Mouse (Mus musculus) kidney, postnatal 25 days (tissue): ENCODE results near the gene Ecel1.
A peak's percentile ranks its signal among the peaks of the same experiment; 100 is the strongest.

Source experiments
- DNase-seq, 2 experiments: peaks; one replicate each; pipeline ENCODE4 v3.0.0; 2021; ENCODE audit warnings: mixed read lengths in 2 of 2

Gene Ecel1

DNA sequence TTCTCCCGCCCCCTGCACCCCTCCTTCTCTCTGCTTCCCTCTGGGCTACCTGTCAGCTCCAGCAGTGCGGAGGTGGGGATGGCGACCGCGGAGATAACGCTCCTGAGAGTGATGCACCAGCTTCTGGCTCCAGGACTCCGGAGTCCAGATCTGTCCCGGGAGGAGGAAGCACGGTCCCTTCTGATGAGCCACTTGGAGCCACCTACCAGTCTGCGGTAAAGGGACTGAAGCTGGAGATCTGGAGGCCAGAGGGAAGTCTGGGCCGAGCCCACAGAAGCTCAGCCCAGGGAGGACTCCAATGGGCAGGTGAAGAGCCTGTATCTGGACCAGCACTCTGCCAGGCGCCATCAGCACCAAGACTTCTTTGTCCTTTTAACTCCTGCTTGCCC lies at the start of gene Ecel1:
Ecel1 (minus strand) TSS at position 323 of the 389 bp plus-strand sequence.
- DNase-seq = no peak

DNA sequence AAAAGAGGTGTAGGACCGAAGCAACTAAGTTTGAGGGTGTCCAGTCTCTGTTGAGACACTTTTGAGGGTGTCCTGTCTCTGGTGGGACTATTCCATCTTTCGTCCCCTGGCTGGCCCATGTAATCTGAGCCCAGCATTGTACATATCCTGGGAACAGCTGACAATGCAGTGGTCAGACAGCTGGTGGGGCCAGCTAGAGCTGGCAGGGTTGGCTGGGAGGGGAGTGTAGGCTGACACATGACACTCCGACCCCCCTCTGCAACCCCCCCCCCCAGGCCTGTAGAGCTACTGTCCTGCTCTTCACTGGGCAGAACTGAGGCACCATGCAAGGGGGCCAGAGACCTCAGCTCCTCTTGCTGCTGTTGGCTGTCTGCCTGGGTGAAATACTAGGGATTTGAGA lies 49.2 kb upstream of the Ecel1 start:
- no peak for DNase-seq

DNA sequence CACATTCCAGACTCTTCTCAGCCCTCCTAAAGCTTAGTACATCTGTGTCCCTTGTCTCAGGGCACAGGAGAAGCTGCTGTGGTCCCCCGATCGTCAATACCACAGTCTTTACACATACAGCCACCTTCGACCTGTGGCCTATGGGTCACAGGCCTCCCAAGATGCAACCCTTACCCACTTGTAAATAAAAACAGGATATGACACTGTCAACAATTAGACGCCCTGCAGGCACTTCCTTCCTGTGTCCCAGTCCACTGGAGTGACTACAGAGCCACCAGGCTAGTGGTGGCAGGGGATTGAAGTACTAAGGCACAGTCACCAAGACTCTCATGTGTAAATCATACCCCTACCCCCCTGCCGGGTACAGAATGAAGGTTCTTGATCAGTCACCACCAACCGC lies 48.7 kb upstream of the Ecel1 start:
- peak in 1 of 2 experiments; percentile 23 for DNase-seq

DNA sequence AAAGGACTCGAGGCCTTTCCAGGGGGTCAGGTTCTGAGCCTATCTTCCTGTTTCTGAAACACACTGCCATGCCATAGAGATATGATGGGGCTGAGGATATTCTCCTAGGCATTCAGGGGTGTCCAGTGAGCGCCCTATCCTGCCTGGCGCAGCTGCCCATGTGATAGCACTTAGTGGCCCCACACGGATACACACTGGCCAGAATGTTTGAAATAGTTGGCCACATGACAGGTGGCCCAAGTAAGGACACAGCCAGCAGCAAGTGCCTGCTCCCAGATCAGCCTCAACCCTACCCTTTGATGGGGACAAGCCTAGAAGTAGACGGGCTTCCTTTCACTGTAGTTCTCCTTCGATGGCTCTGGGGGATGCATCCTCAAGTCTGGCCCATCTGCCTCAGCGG lies 48.1 kb upstream of the Ecel1 start, which contains the start of gene Chrng:
Chrng (plus strand) TSS at position 193 of the 400 bp plus-strand sequence.
- no peak for DNase-seq

DNA sequence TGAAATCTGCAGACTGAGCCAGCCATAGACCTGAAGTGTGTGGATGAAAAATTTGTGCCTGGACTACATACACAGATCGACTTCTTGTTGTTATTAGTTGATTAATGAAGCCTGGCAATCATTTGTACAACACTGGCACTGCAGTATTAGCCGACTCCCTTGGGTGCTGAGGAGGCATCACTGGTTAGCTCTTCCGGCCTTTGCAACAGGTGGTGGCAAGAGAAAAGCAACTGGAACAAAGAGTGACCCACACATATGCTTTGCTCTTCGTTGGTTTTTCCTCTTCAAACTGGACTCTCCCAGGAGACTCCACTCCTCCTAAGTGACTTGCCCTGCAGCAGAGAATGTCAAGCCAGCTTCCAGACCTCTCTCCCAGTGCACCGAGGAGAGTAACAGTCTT lies 47.5 kb upstream of the Ecel1 start:
- DNase-seq = no peak

DNA sequence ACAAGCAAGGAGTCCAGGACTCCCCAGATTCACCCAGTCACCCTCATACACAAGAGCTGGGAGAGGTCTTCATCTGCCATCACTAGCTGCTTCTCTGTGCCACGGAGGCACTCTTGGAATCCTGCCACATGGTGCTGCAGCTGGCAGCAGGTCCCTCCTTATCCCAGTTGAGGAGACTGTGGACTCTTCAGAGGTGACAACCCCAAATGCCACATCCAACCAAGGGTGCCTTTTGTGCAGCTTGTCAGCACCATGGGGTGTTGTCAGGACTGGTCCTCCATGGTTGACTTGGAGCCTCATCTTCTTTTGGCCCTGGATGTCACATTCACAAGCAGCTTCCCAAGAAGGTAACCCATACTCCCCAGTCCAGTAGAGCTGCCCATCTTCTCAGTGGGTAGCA lies 45.5 kb upstream of the Ecel1 start:
- no peak for DNase-seq

DNA sequence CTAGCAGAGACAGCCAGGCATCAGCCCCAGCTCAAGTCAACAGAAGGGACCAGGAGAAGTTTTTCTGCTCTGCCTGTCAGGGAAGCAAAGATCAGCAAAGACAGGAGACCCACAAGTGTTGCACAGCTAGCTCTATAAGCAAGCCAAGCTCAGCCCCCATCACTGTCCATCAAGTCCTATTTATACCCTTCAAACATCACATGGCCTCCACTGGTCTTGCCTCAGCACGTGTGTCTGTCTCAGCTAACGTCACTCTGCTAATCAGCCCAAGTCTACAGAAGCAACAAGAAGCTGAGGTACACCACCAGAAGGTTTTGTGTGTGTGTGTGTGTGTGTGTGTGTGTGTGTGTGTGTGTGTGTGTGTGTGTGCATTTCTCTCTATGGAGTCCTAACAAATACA lies 44.5 kb upstream of the Ecel1 start:
- DNase-seq = no peak

DNA sequence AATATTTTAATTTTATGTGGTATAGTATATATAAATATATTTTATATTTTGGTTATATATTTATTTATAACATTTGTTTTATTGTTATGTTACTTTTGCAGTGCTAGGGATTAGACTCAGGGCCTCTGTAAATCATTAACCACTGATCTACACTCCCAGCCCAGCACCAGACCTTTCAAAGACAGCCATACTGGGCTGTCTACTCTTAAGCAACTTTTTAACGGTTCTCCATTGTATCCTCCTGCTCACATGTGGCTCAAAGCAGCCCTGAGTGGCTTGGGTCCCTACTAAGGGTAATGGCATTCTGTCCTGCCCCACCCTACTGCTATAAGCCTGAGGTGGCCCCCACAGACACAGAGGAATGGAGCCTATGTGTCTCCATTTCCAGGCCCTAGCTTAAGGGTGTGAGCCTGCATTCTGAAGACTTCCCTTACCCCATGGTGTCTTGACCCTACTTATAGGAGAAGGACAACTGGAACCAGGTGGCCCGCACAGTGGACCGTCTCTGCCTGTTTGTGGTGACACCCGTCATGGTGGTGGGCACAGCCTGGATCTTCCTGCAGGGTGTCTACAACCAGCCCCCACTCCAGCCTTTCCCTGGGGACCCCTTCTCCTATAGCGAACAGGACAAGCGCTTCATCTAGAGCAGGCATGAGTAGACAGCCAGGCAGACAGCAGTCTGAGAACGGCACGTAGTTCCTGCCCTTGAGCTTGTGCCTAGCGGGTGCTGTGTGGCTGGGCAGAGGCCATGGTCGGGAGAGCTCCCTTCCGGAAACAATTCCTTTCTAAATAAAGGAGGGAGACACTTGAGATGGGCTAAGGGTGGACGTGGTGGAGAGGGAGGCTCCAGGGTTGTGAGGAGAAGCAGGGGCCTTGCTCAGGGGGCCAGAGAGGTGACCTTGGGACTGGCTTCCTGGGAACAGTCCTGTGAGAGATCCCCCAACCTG lies 42.1 kb upstream of the Ecel1 start:
- DNase-seq = peak in 1 of 2 experiments; percentile 32

DNA sequence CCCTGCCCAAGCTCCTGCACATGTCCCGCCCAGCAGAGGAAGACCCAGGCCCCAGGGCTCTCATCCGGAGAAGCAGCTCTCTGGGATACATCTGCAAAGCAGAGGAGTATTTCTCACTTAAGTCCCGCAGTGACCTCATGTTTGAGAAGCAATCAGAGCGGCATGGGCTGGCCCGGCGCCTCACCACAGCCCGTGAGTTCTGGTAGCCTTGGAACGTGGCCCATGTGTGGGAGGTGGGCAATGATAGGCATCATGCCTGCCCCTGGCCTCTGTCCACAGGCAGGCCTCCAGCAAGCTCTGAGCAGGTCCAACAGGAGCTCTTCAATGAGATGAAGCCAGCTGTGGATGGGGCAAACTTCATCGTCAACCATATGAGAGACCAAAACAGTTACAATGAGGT lies 41.0 kb upstream of the Ecel1 start:
- DNase-seq = peak in 1 of 2 experiments; percentile 34

DNA sequence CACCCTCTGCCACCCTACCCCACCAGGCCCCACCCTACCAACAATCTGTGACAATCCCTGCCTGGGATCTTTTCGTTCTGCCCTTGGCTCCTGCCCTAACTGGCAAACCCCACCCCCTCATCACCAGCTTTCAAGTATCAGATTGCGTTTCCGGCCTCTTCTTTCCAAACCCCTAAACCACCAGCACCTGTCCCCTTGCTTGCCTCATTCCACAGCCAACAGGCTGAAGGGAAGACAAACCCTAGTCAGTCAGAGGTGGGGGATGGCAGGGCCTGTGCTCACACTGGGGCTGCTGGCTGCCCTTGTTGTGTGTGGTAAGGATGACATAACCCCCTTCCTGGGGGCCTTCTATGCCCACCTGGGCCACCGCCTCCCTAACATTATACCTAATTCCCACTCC lies 34.1 kb upstream of the Ecel1 start, which contains the start of gene Chrnd:
Chrnd (plus strand) TSS at position 179 of the 400 bp plus-strand sequence.
- no peak for DNase-seq

DNA sequence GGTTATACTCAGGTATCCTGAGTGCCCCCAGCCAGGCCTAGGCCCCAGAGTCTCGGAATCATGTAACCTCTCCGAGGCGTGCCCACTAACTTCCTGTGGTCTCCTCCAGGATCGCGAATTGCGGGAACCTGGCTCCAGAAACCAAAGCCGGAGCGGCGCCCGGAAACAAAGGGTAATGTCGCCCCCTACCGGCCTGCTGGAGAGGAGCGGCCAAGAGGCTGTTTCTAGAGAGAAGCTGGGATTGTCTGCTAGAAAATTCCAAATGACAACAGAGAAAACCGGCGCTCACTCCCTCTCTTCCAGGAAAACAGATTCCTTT lies 30.7 kb upstream of the Ecel1 start:
- DNase-seq = peak; percentile 66 to 80

DNA sequence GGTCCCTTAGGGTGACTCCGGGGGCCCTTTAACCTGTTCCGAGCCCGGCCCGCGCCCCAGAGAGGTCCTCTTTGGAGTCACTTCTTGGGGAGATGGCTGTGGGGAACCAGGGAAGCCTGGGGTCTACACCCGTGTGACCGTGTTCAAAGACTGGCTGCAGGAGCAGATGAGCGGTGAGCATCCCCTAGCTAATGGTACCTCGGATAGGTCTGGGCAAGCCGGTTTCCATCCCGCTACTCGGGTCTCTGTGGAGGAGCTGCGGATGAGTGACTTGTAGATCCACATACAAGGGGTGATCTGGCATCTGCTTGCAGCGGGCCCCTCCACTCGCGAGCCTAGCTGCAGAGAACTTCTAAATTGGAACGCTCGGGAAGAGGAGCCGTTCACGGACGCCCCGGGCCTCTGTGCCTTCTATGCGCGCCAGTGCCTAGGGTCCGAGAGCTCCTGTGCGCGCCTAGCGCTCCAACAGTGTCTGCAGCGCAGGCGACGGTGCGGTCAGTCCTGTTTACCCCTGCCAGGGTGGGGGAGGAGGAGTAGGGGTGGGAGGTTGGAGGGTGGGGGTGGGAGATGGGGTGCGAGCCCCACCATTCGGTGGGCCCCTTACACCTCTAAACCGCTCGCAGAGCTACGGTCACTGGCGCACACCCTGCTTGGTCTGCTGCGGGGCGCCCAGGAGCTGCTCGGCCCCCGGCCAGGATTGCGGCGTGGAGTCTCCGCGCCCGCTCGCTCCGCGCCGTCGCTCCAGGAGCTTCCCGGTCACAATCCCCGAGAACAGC lies 30.1 kb upstream of the Ecel1 start:
- DNase-seq = no peak

DNA sequence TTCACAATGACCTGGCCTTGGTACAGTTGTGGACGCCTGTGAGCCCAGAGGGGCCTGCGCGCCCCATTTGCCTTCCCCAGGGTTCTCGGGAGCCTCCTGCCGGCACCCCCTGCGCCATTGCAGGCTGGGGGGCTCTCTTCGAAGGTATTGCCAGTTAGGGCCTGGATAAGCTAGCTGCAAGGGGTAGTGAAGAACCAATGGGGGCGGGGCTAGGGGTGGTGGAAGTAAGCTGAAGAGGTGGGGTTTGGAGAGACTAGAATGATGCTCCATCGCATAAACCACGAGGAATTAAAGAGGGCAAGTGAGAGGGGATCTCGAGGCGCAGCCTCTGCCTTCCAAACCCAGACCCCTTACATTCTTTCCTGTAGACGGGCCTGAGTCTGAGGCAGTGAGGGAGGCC lies 29.2 kb upstream of the Ecel1 start:
- DNase-seq = no peak

DNA sequence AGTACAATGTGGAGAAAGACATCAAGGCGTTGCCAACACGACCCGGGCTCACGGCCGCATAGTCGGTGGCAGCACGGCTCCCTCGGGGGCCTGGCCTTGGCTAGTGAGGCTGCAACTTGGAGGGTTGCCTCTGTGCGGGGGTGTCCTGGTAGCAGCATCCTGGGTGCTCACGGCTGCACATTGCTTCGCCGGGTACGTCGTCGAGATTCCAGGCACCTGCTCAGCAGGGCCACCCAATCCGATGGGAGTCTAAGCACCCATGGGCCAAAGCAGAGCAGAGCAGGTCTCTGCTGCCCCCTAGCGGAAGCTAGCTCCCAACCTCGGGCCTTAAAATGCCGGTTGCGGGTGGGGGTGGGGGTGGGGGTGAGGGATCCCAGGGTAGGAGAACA lies 28.4 kb upstream of the Ecel1 start:
- peak; percentile 84 to 87 for DNase-seq

DNA sequence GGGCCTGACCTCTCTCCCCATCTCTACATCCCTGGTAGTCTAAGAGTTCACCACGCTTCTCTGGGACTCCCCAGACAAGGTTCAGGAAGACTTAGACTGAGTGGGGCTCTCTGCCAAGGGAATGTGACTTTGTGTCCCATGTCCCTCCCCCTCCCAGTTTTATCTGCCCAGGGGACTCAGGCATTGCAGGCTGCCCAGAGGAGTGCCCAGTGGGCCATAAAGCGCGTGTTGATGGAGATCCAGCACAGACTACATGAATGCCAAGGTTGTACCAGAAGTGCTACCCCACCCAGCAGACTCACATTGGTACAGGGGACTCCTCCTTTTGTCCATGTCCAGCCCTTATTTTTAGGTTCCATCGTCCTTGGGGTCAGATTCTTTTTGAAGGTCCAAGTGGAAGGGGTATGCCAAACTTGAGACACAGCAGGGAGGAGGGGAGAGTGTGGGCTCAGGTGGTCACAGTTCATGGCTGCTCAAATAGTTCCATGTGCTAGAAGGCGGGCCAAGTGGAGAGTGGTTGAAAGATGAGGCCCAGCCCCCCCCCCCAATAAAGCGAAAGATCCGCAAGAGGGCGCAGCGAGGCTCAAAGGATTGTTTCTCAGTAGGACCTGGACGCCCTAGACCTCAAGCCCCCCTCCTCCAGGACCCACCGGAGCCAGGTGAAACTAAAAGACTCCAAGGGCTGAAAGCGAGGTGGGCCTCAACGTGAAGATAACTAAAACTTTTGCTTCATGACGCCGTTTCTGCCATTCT lies 27.9 kb upstream of the Ecel1 start:
- DNase-seq = no peak

DNA sequence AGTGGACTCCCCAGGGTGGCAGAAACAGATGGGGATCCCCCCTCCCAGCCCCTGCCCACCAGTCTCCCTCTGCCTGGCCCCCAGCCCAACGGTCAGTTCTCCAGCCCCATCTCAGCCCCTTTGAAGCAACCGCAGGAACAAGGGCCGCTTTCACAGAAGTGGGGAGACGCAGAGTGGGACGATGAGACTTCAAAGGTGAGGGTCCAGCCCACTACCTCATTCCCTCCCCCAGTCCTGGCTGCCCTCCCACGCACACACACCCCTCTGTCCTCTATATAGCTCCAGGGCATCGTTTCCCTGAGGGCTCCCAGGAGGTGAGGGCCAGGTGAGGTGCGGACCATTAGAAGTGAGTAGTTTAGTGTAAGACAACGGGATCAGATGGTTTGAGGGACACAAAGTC lies 26.7 kb upstream of the Ecel1 start, which contains the start of gene Prss56:
Prss56 (plus strand) TSS at position 301 of the 400 bp plus-strand sequence.
- no peak for DNase-seq

DNA sequence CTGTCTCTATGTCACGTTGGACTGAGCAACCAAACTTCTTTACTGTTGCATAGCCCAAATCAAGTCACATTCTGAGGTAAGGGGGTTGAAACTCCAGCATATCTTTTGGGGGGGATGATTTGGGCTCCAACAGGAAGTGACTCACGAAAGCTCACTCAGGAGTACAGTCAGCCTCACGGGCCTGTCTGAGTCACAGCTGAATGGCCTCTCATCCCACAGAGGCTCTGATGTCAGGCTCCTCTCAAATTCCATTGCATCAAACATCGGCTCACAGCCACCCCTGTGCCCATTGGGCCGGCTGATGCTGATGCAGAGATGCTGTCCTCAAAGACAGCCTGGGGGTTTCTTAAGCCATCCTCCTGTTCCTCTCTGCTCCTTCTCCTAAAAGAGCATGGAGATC lies 24.6 kb upstream of the Ecel1 start:
- no peak for DNase-seq

DNA sequence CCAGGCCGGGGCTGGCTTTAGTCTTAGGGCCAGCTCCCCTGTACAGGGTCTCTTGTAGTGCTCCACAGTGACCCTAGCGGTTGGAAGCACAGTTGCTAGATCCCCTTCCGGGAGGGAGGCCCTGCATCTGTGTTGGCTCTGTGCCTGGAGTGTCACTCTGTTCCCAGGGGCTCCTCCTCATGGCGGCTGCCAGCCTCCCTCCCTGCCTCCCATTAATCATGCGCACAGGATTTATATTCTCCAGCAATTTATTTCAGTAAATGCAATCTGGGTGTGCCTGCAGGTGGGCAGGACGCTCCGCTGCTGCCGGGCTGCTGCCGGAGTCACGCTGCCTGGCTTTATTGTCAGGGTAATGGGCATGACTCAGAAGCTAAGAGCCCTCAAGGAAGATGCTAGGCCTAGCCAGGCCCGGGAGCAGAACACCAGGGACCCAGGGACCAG lies 19.6 kb upstream of the Ecel1 start:
- DNase-seq = peak in 1 of 2 experiments; percentile 54

DNA sequence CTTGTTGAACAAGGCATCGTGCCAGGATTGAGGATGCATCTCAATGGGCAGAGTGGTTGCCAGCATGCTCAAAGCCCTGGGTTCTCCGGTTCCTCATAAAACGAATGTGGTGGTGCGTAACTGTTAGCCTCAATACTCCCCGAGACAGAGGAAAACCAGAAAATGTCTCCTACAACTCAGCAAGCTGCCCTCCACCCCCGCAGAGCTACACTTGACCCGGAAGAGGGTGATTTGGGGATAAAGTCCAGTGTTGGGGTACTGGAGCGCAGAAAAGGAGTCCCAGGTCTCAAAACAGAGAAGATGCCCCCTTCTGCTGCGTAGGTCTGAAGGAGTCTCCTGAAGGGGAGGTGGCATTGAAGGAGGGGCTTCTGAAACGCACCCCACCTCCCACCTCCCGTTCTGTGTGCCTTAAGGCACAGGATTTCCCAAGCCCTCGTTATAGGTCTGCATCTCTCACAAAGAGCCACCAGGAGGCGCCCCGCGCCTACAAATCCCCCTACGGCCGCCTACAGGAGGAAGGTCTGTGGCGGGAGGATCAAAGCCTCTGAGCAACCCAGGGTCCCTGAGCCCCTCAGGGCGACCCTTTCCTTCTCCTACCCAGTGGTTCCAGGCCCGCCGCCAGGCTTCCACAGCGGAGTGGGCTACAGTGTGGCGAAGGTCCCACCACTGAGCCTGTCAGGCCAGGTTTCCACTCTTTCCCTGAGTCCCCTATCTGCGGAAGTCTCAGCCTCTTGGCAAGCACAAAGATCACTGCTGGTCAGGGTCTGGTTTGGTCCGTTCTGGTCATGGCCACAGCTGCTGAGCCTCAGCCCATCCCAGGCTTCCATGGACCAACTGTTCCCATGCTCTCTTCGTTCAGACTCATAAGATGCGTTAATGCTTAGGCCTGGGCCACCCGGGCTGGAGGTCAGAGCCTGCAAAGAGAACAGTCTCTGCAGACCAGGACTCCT lies 18.0 kb upstream of the Ecel1 start:
- DNase-seq = peak; percentile 68 to 76

DNA sequence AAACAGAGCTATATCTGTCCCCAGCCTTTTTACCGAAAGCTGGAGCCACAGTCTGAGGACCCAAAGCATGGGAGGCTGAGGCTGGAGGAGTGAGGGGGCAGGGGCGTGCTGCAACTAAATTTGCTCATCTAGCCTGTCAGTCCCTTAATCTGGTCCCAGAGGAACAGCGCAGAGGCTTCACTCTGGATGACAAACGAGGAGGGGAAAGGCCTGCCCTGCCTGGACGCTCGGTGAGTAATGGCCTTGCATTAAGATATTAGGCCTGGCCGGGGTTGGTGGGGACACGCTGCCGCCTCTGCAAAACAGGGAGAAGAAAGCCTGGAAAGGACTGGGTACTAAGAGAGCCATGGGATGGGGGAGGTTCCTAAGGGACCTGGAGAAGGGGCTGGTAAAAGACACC lies 16.0 kb upstream of the Ecel1 start:
- no peak for DNase-seq

DNA sequence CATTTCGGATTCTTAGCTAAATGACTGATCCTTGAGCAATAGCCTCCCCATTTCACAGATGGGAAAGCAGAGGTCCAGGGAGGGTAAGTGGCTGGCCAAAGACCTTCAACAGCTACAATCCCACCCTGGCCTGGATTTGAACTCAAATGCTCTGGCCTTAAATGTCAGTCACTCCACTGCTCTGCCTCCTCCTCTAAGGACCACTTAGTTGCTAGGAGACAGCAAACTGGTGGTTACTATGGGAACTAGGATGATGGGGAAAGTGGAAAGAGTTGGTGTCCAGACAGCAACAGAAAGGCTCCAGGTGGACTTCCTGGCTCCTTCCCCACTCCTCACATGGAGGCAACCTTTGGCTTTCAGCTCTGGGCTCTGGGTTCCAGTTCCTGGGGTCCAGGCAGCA lies 15.0 kb upstream of the Ecel1 start:
- no peak for DNase-seq

DNA sequence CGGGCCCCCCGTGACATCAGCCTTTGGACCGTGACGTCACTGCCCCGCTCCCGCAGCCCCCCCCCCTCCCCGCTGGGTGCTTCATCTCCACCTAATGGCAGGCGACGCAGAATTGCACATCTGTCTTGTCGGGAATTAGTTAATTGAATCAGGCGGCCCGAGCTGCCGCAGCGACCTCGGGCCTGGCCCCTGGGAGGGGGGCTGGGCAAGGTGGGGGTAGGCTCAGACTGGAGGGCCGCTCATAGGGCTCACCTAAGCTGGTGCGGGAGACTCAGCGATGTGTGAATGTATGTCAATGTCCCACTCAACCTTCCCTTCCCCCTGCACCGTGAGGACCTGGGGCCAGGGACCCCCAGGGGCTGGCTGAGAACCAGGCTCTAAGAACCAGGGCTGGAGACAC lies 14.1 kb upstream of the Ecel1 start:
- no peak for DNase-seq
